Mouse (Mus musculus): ENCODE data around the gene Tmem186. TPM values are rescaled to one million over a fixed set of nuclear protein-coding genes. Genes with fewer than 3 reads are reported as not detected.

Tmem186 gene
- 16.4 and 16.7 TPM in 2 replicates for polyA plus RNA-seq (2012; rRNA removed; ENCODE audit: low replicate concordance)

DNA sequence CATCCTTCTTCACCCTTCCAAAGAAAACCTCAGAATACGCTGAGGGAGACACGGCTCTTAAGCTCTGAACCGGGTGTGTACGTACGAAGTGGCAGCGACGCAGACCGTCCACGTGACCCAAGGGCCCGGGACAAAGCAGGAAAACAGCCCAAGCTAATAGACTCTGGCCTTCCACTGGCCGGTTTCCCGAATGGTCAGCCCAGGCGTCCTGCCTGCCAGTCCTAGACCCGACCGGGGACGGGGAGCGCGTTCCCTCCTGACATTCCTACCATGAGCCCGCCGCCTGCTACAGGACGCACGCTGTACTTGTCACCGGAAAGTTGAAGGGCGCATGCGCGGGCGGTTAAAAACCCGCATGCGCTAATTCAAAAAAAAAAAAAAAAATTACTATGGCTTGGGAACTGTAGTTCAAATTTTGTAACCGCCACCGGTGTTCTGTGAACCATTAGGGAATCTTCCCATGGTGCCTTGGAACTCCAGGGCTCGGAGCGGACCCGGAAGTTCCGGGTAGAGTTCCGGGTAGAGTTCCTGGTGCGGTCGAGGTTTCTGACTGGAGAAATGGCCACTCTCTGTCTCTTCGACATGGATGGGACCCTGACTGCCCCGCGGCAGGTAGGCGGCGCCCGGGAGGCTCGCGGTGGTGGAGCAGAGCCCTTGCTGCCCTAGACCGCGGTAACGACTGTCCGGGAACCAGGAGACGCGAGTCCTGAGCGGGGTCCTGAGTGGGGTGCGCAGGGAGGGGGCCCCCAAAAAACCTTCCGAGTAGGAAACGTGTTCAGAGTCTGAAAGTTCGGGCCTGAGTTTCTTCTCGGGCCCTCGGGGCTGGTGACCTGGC is at the start of gene Tmem186, which contains the start of gene Pmm2:
Tmem186 (minus strand) TSS at position 496 of the 835 bp plus-strand sequence.
Pmm2 (plus strand) TSS at position 458 of the 835 bp plus-strand sequence.

DNA sequence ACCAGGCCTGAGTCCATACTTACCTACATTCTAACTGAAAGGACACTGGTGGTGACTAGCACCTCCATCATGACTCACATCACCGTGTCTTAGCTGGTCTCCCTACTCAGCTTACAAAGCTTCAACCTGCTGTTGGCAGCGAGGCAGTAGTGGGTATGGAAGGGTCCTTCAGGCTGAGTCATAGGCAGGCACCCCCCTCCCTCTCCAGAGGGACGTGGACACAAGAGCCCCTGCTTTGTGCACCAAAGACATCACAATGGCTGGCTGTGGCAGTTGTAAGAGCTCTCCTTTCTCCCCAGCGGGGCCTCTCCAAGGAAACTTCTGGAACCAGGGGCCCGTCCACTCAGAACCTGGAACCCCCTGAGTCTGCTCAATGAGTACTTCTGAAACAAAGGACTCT is 43.0 kb upstream of the Tmem186 start, which contains the start of gene Gm5767:
Gm5767 (plus strand) TSS at position 301 of the 400 bp plus-strand sequence.

DNA sequence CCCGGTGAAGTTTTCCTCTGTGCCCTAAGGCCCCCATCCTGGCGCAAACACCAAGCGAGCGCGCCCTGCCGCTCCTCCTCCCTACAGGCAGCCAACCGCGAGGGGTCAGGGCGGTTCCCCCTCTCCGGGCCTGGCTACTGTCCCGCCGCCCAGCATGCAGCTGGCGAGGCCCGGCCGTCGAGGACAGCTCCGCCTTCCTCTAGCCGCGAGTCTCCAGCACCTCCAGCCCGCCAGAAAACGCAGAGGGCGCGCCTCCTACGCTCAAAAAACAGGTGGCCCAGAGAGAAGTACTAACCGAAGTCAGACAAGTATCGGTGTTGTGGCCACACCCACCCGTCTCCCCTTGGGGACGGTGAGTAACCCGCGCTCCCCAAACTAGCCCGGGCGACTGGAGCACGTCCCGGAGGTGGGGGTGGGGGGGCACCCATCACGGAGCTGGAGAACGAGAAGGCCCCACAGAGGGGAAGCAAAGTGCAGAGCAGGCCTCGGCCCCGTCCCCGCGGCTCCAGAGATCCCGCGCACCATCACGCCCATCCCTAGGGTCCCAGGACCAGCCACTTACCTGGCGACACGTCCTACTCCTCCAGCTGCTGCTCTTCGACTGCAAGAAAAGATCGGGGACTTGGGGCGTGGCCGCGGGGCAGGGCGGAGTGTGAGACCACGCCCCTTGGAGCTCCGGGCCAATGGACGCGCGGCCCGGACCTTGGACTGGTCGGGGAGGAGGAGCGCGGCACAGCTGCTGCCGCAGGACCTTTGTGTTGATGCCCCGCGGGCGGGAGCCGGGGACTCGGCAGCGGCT is 34.2 kb upstream of the Tmem186 start, which contains the start of gene Carhsp1:
Carhsp1 (minus strand) TSS at position 605 of the 799 bp plus-strand sequence.

Other genes with a start within 250 kb of the Tmem186 start
- 0.14 TPM in 1 of 2 replicates, not detected in the other for gene Tmem114, start 212.6 kb downstream of the Tmem186 start, polyA plus RNA-seq (2012; rRNA removed; ENCODE audit: low replicate concordance)
- gene Mettl22, start 166.9 kb downstream of the Tmem186 start, polyA plus RNA-seq (2012; rRNA removed; ENCODE audit: low replicate concordance), result 35.0 and 40.9 TPM in 2 replicates
- gene Abat, start 124.3 kb downstream of the Tmem186 start, polyA plus RNA-seq (2012; rRNA removed; ENCODE audit: low replicate concordance), result 21.2 and 29.2 TPM in 2 replicates
- 71.3 and 72.4 TPM in 2 replicates for gene Pmm2, start within 50 bp of the Tmem186 start, polyA plus RNA-seq (2012; rRNA removed; ENCODE audit: low replicate concordance)
- gene Carhsp1, start 34.4 kb upstream of the Tmem186 start, polyA plus RNA-seq (2012; rRNA removed; ENCODE audit: low replicate concordance), result 115 and 186 TPM in 2 replicates
- gene Gm5767, start 43.1 kb upstream of the Tmem186 start, polyA plus RNA-seq (2012; rRNA removed; ENCODE audit: low replicate concordance), result 0.56 TPM in 1 of 2 replicates, not detected in the other
- gene Usp7, start 154.6 kb upstream of the Tmem186 start, polyA plus RNA-seq (2012; rRNA removed; ENCODE audit: low replicate concordance), result 23.6 and 40.0 TPM in 2 replicates
- 23.9 and 27.3 TPM in 2 replicates for gene 1810013L24Rik, start 192.4 kb upstream of the Tmem186 start, polyA plus RNA-seq (2012; rRNA removed; ENCODE audit: low replicate concordance)